Mouse (Mus musculus): ENCODE results near the gene App.

- TF ChIP-seq FLI1 (IDR thresholded peaks at IDR 0.05; ENCODE audit: low read length) (no peak), GATA1 (IDR thresholded peaks at IDR 0.05; ENCODE audit: borderline replicate concordance, low read length) (no peak)
Observed at GRCm38 (mm10) chr16:85157796-85158546, 15.6 kb downstream of the App start.

Measured in megakaryocyte, embryonic 14.5 days (primary cell).